Mouse (Mus musculus) lung, embryonic 16.5 days (tissue): ENCODE data around the gene Pdxdc1. TPM values are rescaled to one million over a fixed set of nuclear protein-coding genes. Genes with fewer than 3 reads are reported as not detected.

Experiments used
- ATAC-seq: fragments of 200-750 bp; cut with Nextera tagmentation; 2 replicates; pipeline ENCODE4 v1.8.0; 2017; ENCODE audit warnings: low read depth, mild to moderate bottlenecking, moderate library complexity
- H3K27ac ChIP-seq: fragments of 300-500 bp; sonication (generic); 2 replicates; pipeline ENCODE4 v1.5.1; 2014; ENCODE audit warnings: mild to moderate bottlenecking, control low read depth, low read length
- H3K27me3 ChIP-seq: fragments of 300-500 bp; sonication (generic); 2 replicates; pipeline ENCODE4 v1.6.1; 2014; ENCODE audit warnings: low read depth, low read length, mixed read lengths; ENCODE audit not compliant: control insufficient read depth, insufficient read depth
- H3K36me3 ChIP-seq: fragments of 300-500 bp; sonication (generic); 2 replicates; pipeline ENCODE4 v1.6.1; 2014; ENCODE audit warnings: low read length; ENCODE audit not compliant: control insufficient read depth, insufficient read depth
- H3K4me1 ChIP-seq: fragments of 300-500 bp; sonication (generic); replicated peaks from 2 replicates; pipeline ENCODE4 v1.6.1; 2014; ENCODE audit warnings: low read length, mixed read lengths; ENCODE audit not compliant: control insufficient read depth, insufficient read depth
- H3K4me2 ChIP-seq: fragments of 300-500 bp; sonication (generic); 2 replicates; pipeline ENCODE4 v1.6.1; 2014; ENCODE audit warnings: low read depth, low read length, control low read depth
- H3K4me3 ChIP-seq: fragments of 300-500 bp; sonication (generic); 2 replicates; pipeline ENCODE4 v1.5.1; 2014; ENCODE audit warnings: mild to moderate bottlenecking, low read length, control low read depth
- H3K9ac ChIP-seq: fragments of 300-500 bp; sonication (generic); 2 replicates; pipeline ENCODE4 v1.6.1; 2014; ENCODE audit warnings: low read length, control low read depth
- H3K9me3 ChIP-seq: fragments of 300-500 bp; sonication (generic); 2 replicates; pipeline ENCODE4 v1.6.1; 2016; ENCODE audit warnings: low read length; ENCODE audit not compliant: control insufficient read depth
- WGBS: fragments of 180-500 bp; shearing (Covaris S2); extraction: QIAGEN DNeasy Blood & Tissue Kit; methylation state at CpG from one replicate; pipeline ENCODE4 v1.1.7; 2014; 5-methylcytosine and 5-hydroxymethylcytosine counted together
- polyA plus RNA-seq: library from polyadenylated mRNA; unstranded; fragments of >200 nt; fragmentation: Nextera tagmentation; extraction: Ambion mirVana; gene quantifications from 2 replicates; pipeline ENCODE4 v1.2.1, GENCODE M21; 2015

Gene Pdxdc1
- polyA plus RNA-seq, 1 experiment from 2014 or later: 84.0 TPM

DNA sequence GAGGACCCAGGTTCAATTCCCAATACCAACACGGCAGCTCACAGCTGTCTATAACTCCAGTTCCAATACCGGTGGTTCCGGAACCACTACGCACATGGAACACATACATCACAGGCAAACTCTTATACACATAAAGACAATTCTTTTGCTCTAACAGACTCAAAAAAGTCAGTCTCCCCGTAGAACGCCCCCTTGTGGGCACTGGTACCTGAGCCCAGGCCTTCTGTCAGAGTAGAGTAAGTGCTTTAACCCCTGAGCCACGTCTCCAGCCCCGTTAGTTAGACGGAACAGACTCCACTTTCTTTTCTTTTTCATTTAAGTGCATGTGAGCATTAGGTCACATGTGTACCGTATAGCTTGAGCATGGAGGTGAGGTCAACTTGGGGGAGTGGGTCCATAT, 72.5 kb downstream of the Pdxdc1 start:
- H3K4me1 ChIP-seq: no peaks in the 10 kb centered on the region
- H3K9ac ChIP-seq: no peak overlapping the region
- H3K4me3 ChIP-seq: no peak overlapping the region
- 86% methylated on average over 10 of the region's 10 CpGs for WGBS
- H3K27me3 ChIP-seq: no peaks in the 10 kb centered on the region
- no peak overlapping the region for H3K27ac ChIP-seq
- H3K9me3 ChIP-seq: no peaks in the 10 kb centered on the region
- no peak for ATAC-seq
- H3K36me3 ChIP-seq: peaks cover 49% of the 10 kb centered on the region
- H3K4me2 ChIP-seq: no peak overlapping the region

GRCm38 (mm10) chr16:13826511-13826910, 76.4 kb downstream of the Pdxdc1 start:
- no peak overlapping the region for H3K27ac ChIP-seq
- no peak overlapping the region for H3K4me3 ChIP-seq
- peaks cover 27% of the 10 kb centered on the region for H3K36me3 ChIP-seq
- H3K9me3 ChIP-seq: no peaks in the 10 kb centered on the region
- H3K9ac ChIP-seq: no peak overlapping the region
- H3K4me2 ChIP-seq: no peak overlapping the region
- no peaks in the 10 kb centered on the region for H3K4me1 ChIP-seq
- ATAC-seq: 0 out of 2 replicates have a peak, but pooled peaks have one; percentile 17
- H3K27me3 ChIP-seq: no peaks in the 10 kb centered on the region
- WGBS: 77% methylated on average over 4 of the region's 4 CpGs

GRCm38 (mm10) chr16:13825781-13826490, 77.0 kb downstream of the Pdxdc1 start:
- Histone ChIP-seq H3K4me2 (no peak overlapping the region), H3K27ac (no peak overlapping the region), H3K36me3 (peaks cover 23% of the 10 kb centered on the region), H3K27me3 (no peaks in the 10 kb centered on the region), H3K4me1 (no peaks in the 10 kb centered on the region), H3K4me3 (no peak overlapping the region), H3K9ac (no peak overlapping the region), H3K9me3 (no peaks in the 10 kb centered on the region)
- no peak for ATAC-seq
- WGBS: 59% methylated on average over 7 of the region's 7 CpGs

DNA sequence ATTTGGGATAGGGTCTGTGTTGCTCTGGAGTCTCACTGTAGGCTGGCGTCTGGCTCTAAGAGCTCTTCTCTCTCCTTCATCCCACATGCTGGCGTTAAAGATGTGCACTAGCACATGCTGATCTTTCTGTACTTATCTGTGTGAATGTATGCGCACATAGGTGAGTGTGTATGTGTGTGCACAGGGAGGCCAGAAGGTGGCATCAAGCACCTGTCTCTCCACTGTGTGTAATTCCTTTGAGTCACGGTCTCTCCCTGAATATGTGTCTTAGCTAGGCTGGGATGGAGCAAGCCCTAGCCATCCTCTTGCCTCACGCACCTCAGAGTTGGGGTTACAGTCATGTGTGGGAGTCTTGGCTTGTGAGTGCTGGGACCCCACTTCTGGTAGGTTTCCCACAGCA, 82.2 kb downstream of the Pdxdc1 start:
- Histone ChIP-seq H3K27ac (no peak overlapping the region), H3K4me1 (peaks cover 13% of the 10 kb centered on the region), H3K9me3 (no peaks in the 10 kb centered on the region), H3K4me3 (no peak overlapping the region), H3K27me3 (no peaks in the 10 kb centered on the region), H3K4me2 (peak overlapping the region; percentile 68; the same call in 1 of the 2 replicates), H3K9ac (no peak overlapping the region), H3K36me3 (0 out of 2 replicates have a peak, but pooled peaks cover 2% of the 10 kb centered on the region)
- ATAC-seq: no peak
- 95% methylated on average over 5 of the region's 5 CpGs for WGBS

DNA sequence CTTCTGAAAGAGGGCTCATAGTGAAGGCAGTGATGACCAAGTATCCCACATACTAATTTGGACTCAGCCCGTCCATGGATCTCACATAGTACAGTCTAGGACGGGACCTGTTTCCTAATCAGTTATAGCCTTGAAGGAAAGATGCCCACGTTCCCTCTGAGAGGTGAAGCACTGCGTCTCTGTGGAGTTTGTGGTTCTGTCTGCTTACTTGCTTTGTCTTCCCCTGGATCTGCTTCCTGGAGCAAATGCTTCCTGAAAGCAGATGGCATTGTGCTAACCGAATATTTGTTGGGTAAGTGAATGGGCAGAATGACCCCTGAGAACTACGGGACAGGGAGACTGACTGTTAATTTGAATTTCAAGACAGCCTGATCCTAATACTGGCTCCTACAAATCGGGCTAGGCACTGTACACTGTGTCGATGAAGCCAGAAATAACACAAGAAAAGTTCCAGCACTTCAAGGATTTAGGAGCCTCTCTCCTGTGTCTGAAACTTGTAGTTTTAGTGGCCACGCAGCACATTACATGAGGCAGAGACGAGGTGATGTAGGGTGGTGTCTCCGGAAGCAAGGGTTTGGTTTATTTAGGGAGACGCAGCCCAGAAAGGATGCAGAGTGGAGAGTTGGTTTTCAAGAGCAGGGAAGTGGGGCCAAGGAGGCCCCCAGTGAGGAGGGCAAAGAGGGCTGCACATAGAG, 83.0 kb downstream of the Pdxdc1 start:
- WGBS: 20% methylated on average over 12 of the region's 12 CpGs
- no peak for ATAC-seq
- no peaks in the 10 kb centered on the region for H3K27me3 ChIP-seq
- peak overlapping the region; percentile 94 for H3K9ac ChIP-seq
- peak overlapping the region; percentile 90 for H3K4me3 ChIP-seq
- H3K36me3 ChIP-seq: 0 out of 2 replicates have a peak, but pooled peaks cover 2% of the 10 kb centered on the region
- H3K4me1 ChIP-seq: peaks cover 13% of the 10 kb centered on the region
- H3K4me2 ChIP-seq: peak overlapping the region; percentile 68
- no peaks in the 10 kb centered on the region for H3K9me3 ChIP-seq
- peak overlapping the region; percentile 85 for H3K27ac ChIP-seq

DNA sequence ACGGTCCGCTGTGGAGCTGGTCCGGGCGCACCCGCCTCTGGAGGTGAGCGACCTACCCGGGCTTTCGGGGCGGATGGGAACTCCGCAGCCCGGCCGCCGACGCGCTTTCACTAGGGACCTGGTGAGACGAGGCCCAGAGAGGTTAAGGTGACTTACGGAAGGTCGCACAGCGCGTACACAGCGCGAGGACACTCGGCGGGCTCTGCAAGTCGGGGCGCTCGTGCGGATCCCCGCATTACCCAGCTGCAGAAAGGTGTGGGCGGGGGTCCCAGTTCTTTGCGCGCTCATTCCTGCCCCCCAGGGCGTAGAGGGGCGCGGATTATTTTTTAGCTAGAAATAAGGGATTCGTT, 83.6 kb downstream of the Pdxdc1 start:
- Histone ChIP-seq H3K4me1 (peaks cover 13% of the 10 kb centered on the region), H3K9me3 (no peaks in the 10 kb centered on the region), H3K36me3 (0 out of 2 replicates have a peak, but pooled peaks cover 2% of the 10 kb centered on the region), H3K27me3 (no peaks in the 10 kb centered on the region), H3K27ac (peak overlapping the region; percentile 85), H3K4me2 (peak overlapping the region; percentile 68), H3K4me3 (peak overlapping the region; percentile 90), H3K9ac (peak overlapping the region; percentile 94)
- 0% methylated on average over 36 of the region's 36 CpGs for WGBS
- peak; percentile 46 for ATAC-seq

DNA sequence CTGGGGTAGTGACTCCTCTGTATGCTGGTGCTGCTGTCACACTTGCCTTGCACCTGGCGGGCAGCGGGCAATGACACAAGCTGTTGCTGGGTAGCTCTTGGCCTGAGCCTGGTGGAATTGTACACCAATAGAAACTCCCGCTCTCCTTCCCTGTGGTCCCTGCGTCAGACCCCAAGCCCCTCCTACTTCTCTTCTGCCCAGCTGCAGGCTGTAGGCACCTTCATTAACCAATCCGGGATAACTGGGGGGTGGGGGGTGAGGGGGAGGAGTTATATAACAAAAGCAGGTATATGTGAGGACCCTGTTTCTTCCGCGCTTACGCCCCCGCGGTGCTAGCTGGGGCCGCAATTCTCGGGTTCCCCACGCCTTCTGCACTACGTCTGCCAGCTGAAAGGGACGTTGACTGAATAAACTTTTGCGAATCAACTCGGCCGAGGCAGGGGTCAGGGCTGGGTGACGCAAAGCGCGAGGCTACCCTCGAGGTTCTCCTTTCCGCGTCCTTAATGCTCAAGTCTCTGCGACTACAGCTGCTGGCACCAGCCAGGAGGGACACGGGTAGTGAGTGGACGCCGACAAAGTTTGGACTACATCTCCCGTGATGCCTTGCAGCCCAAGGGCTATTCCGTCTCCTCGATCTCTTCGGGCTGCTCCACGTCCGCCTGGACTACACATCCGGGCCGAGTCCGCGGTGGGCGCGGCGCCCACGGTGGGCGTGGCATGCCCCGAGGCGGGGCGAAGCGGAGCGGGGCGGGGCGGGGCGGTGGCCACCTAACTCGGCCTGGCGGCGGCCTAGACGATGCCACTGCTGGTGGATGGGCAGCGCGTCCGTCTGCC, 84.2 kb downstream of the Pdxdc1 start, which contains the start of gene Ntan1:
Ntan1 (plus strand) TSS at position 286 of the 834 bp plus-strand sequence.
- Histone ChIP-seq H3K27me3 (no peaks in the 10 kb centered on the region), H3K4me1 (peaks cover 13% of the 10 kb centered on the region), H3K36me3 (peaks cover 5% of the 10 kb centered on the region; the same call in 1 of the 2 replicates), H3K27ac (peak within 1 kb of the TSS; percentile 99), H3K9ac (peak within 1 kb of the TSS; percentile 94), H3K9me3 (no peaks in the 10 kb centered on the region), H3K4me2 (peak within 1 kb of the TSS; percentile 77), H3K4me3 (peak within 1 kb of the TSS; percentile 90)
- WGBS: under 1% methylated on average over 43 of the region's 58 CpGs
- peak; percentile 97 for ATAC-seq

GRCm38 (mm10) chr16:13813200-13813599, 89.7 kb downstream of the Pdxdc1 start:
- Histone ChIP-seq H3K4me3 (no peak overlapping the region), H3K27me3 (no peaks in the 10 kb centered on the region), H3K36me3 (peaks cover 45% of the 10 kb centered on the region), H3K9me3 (no peaks in the 10 kb centered on the region), H3K4me2 (no peak overlapping the region), H3K4me1 (peaks cover 3% of the 10 kb centered on the region; the same call in 1 of the 2 replicates), H3K9ac (no peak overlapping the region), H3K27ac (no peak overlapping the region)
- no peak for ATAC-seq
- 97% methylated on average over 3 of the region's 3 CpGs for WGBS

DNA sequence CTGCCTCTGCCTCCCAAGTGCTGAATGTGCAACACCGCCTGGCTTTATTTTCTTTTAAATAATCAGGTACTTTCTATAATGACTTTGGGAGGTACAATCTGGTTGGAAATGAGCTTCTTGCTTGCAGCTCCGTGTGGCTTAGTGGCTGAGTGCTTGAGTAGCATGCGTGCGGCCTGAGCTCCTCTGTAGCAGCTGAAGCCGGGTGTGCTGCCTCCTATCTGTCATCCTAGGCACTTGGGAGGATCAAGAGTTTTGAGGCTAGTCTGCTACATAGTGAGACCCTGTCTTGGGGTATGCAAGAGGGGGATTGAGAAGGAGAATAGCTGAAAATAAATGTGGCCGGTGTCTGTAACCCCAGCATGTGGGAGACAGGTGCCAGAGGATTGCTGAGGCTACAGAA, 90.8 kb downstream of the Pdxdc1 start:
- 85% methylated on average over 6 of the region's 6 CpGs for WGBS
- H3K4me3 ChIP-seq: no peak overlapping the region
- peaks cover 50% of the 10 kb centered on the region for H3K36me3 ChIP-seq
- no peak overlapping the region for H3K4me2 ChIP-seq
- no peak overlapping the region for H3K9ac ChIP-seq
- H3K9me3 ChIP-seq: no peaks in the 10 kb centered on the region
- no peaks in the 10 kb centered on the region for H3K4me1 ChIP-seq
- ATAC-seq: no peak
- H3K27me3 ChIP-seq: no peaks in the 10 kb centered on the region
- H3K27ac ChIP-seq: no peak overlapping the region
